Mouse (Mus musculus) liver, embryonic 14.5 days (tissue): Measurements from ENCODE around the gene Farp1. TPM values are rescaled to one million over a fixed set of nuclear protein-coding genes. Genes with fewer than 3 reads are reported as not detected.

Experiments used
- ATAC-seq: fragments of 200-750 bp; cut with Nextera tagmentation; 2 replicates; pipeline ENCODE4 v1.8.0; 2017; ENCODE audit warnings: moderate number of reproducible peaks, mild to moderate bottlenecking, moderate library complexity; ENCODE audit not compliant: insufficient read depth
- DNase-seq, 3 experiments: peaks; one replicate each; pipeline ENCODE4 v3.0.0-alpha.2; 2012 to 2013; ENCODE audit warnings: low read depth in 3 of 3, low spot score in 3 of 3
- H3K27ac ChIP-seq: fragments of 300-500 bp; sonication (generic); 2 replicates; pipeline ENCODE4 v1.5.1; 2014; ENCODE audit warnings: moderate library complexity, mild to moderate bottlenecking, control low read depth, inconsistent platforms
- H3K27me3 ChIP-seq: fragments of 300-500 bp; sonication (generic); 2 replicates; pipeline ENCODE4 v1.6.1; 2014; ENCODE audit warnings: mild to moderate bottlenecking, low read length, moderate library complexity; ENCODE audit not compliant: control insufficient read depth, insufficient read depth
- H3K36me3 ChIP-seq: fragments of 300-500 bp; sonication (generic); replicated peaks from 2 replicates; pipeline ENCODE4 v1.6.1; 2014; ENCODE audit warnings: low read depth; ENCODE audit not compliant: control insufficient read depth, insufficient read depth
- H3K4me1 ChIP-seq, 2 experiments: fragments of 200-500 bp in 1 of 2; fragments of 300-500 bp in 1 of 2; sonication (generic) in 1 of 2; replicated peaks; 2 replicates each; pipeline ENCODE4 v1.6.1; 2012 to 2014; ENCODE audit warnings: antibody characterized with exemption in 1 of 2, inconsistent platforms in 1 of 2, low read length in 1 of 2; ENCODE audit not compliant: control insufficient read depth in 2 of 2, insufficient read depth in 2 of 2
- H3K4me2 ChIP-seq: fragments of 300-500 bp; sonication (generic); 2 replicates; pipeline ENCODE4 v1.6.1; 2014; ENCODE audit warnings: low read depth, mild to moderate bottlenecking, control low read depth, moderate library complexity
- H3K4me3 ChIP-seq, 2 experiments: fragments of 200-500 bp in 1 of 2; fragments of 300-500 bp in 1 of 2; sonication (generic) in 1 of 2; 2 replicates each; pipeline ENCODE4 v1.5.1; 2012 to 2014; ENCODE audit warnings: low read depth in 2 of 2, low read length in 2 of 2, mild to moderate bottlenecking in 2 of 2, control low read depth in 1 of 2, inconsistent platforms in 1 of 2, moderate library complexity in 1 of 2; ENCODE audit not compliant: insufficient read depth in 1 of 2
- H3K9ac ChIP-seq: fragments of 300-500 bp; sonication (generic); replicated peaks from 2 replicates; pipeline ENCODE4 v1.6.1; 2014; ENCODE audit warnings: mild to moderate bottlenecking, control low read depth, moderate library complexity
- H3K9me3 ChIP-seq: fragments of 300-500 bp; sonication (generic); 2 replicates; pipeline ENCODE4 v1.6.1; 2016; ENCODE audit warnings: low read length, mixed read lengths; ENCODE audit not compliant: control insufficient read depth
- CTCF ChIP-seq: IDR thresholded peaks from 2 replicates; pipeline ENCODE4 v1.5.1; 2016; ENCODE audit warnings: antibody characterized with exemption, low read depth, control low read depth
- EP300 ChIP-seq: IDR thresholded peaks from 2 replicates; pipeline ENCODE4 v1.6.1; 2016; ENCODE audit warnings: antibody characterized with exemption, low read depth
- WGBS: fragments of 180-500 bp; shearing (Covaris S2); extraction: QIAGEN DNeasy Blood & Tissue Kit; methylation state at CpG from one replicate; pipeline ENCODE4 v1.1.7; 2014; ENCODE audit not compliant: insufficient replicate concordance; 5-methylcytosine and 5-hydroxymethylcytosine counted together
- polyA plus RNA-seq, 2 experiments: library from polyadenylated mRNA; depleted of rRNA in 1 of 2; stranded (reverse) in 1 of 2; unstranded in 1 of 2; fragments of >200 nt; fragmentation: Nextera tagmentation in 1 of 2; extraction: Ambion mirVana in 1 of 2; gene quantifications; 2 replicates each; pipeline versions ENCODE4 v1.2.1 to v1.2.3; 2012 to 2014

The Farp1 gene
- polyA plus RNA-seq, 2 experiments = 3.0 to 4.3 TPM

GRCm38 (mm10) chr14:121107707-121108285, 72.8 kb downstream of the Farp1 start:
- Histone ChIP-seq H3K27me3 (no peaks in the 10 kb centered on the region), H3K4me1 (peaks cover 0 to 7% of the 10 kb centered on the region in 2 experiments; a peak in 2 of 4 replicates), H3K27ac (no peak overlapping the region), H3K9ac (no peak overlapping the region), H3K4me3 (no peak overlapping the region), H3K36me3 (no peaks in the 10 kb centered on the region), H3K4me2 (no peak overlapping the region), H3K9me3 (no peaks in the 10 kb centered on the region)
- 76% methylated on average over 10 of the region's 10 CpGs for WGBS
- no peak for TF ChIP-seq CTCF
- TF ChIP-seq EP300 = no peak
- no peak for ATAC-seq
- no peak for DNase-seq

- ATAC-seq = no peak
- H3K27me3 ChIP-seq = no peaks in the 10 kb centered on the region
- no peaks in the 10 kb centered on the region for H3K36me3 ChIP-seq
- H3K4me2 ChIP-seq = no peak overlapping the region
- TF ChIP-seq CTCF = no peak
- no peak overlapping the region for H3K9ac ChIP-seq
- 44% methylated on average over 8 of the region's 8 CpGs for WGBS
- no peak for DNase-seq
- no peak overlapping the region for H3K4me3 ChIP-seq
- no peak overlapping the region for H3K27ac ChIP-seq
- peaks cover 0 to 7% of the 10 kb centered on the region in 2 experiments; a peak in 2 of 4 replicates for H3K4me1 ChIP-seq
- no peaks in the 10 kb centered on the region for H3K9me3 ChIP-seq
Measured at GRCm38 (mm10) chr14:121108439-121109115, 73.6 kb downstream of the Farp1 start.

- H3K27ac ChIP-seq = no peak overlapping the region
- no peak for TF ChIP-seq CTCF
- TF ChIP-seq EP300 = no peak
- H3K27me3 ChIP-seq = no peaks in the 10 kb centered on the region
- no peak for DNase-seq
- H3K4me3 ChIP-seq = no peak overlapping the region
- no peak for ATAC-seq
- H3K36me3 ChIP-seq = no peaks in the 10 kb centered on the region
- 39% methylated on average over 9 of the region's 9 CpGs for WGBS
- H3K4me2 ChIP-seq = no peak overlapping the region
- H3K9ac ChIP-seq = no peak overlapping the region
- peaks cover 0 to 7% of the 10 kb centered on the region in 2 experiments; a peak in 2 of 4 replicates for H3K4me1 ChIP-seq
- H3K9me3 ChIP-seq = no peaks in the 10 kb centered on the region
Measured at GRCm38 (mm10) chr14:121109116-121109504, 74.1 kb downstream of the Farp1 start.

GRCm38 (mm10) chr14:121110492-121111267, 75.7 kb downstream of the Farp1 start:
- H3K27ac ChIP-seq = no peak overlapping the region
- H3K4me3 ChIP-seq = no peak overlapping the region
- H3K4me1 ChIP-seq = peaks cover 0 to 7% of the 10 kb centered on the region in 2 experiments; a peak in 2 of 4 replicates
- TF ChIP-seq CTCF = no peak
- peak; percentile 47 for TF ChIP-seq EP300
- no peak overlapping the region for H3K4me2 ChIP-seq
- 61% methylated on average over 13 of the region's 13 CpGs for WGBS
- H3K27me3 ChIP-seq = no peaks in the 10 kb centered on the region
- no peak overlapping the region for H3K9ac ChIP-seq
- ATAC-seq = peak; percentile 39; the same call in 1 of the 2 replicates
- no peaks in the 10 kb centered on the region for H3K36me3 ChIP-seq
- peak; percentile 16 to 47 (median 22) for DNase-seq
- H3K9me3 ChIP-seq = no peaks in the 10 kb centered on the region

GRCm38 (mm10) chr14:121112061-121112460, 77.1 kb downstream of the Farp1 start:
- Histone ChIP-seq H3K9me3 (no peaks in the 10 kb centered on the region), H3K27me3 (no peaks in the 10 kb centered on the region), H3K4me2 (no peak overlapping the region), H3K9ac (no peak overlapping the region), H3K27ac (no peak overlapping the region), H3K36me3 (no peaks in the 10 kb centered on the region), H3K4me1 (peaks cover 0 to 3% of the 10 kb centered on the region in 2 experiments; a peak in 2 of 4 replicates), H3K4me3 (no peak overlapping the region)
- 72% methylated on average over 8 of the region's 8 CpGs for WGBS
- no peak for TF ChIP-seq CTCF
- TF ChIP-seq EP300 = no peak
- ATAC-seq (no peak), DNase-seq (no peak)
